Mouse (Mus musculus): ENCODE data around the gene Gm4792. TPM values are rescaled to one million over a fixed set of nuclear protein-coding genes. Genes with fewer than 3 reads are reported as not detected.

Gene Gm4792
- polyA plus RNA-seq, 1 experiment = not detected

DNA sequence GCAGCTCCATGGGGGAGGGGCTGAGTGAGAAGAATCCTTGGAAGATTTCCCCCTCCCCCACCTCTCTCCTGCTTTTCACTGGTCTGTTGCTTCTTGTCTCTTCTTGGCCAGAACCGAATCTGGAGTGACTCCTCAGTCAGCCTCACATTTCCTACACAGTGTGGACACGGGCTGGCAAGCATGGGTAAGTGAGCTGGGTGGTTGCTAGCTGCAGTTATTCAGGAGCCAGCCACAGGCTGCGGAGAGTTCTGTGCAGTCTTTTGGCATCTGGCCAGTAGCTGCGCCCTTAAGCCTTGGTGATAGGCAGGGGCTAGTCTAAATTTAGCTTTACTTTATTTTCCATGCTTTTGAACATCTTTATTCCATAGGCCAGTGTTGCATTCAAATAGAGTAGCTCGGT is 31.5 kb upstream of the Gm4792 start:
- TF ChIP-seq CTCF (IDR thresholded peaks at IDR 0.05; ENCODE audit: extremely low read depth, insufficient read depth, insufficient read length, insufficient replicate concordance) (no peak), POLR2A (IDR thresholded peaks at IDR 0.05; ENCODE audit: low read depth, low read length) (no peak)
- H3K27ac ChIP-seq (ENCODE audit: insufficient read depth, low read length) = no peak overlapping the region
- no peaks in the 10 kb centered on the region; the same call in 1 of the 2 replicates for H3K27me3 ChIP-seq (ENCODE audit: control insufficient read depth, insufficient read depth, low read length)
- no peaks in the 10 kb centered on the region for H3K36me3 ChIP-seq (ENCODE audit: control insufficient read depth, insufficient read depth, low read length)
- no peak for DNase-seq (ENCODE audit: low read depth in 1 of 2, low spot score in 2 of 2)
- no peak overlapping the region for H3K4me3 ChIP-seq (ENCODE audit: extremely low read depth, insufficient read depth, insufficient read length)
- WGBS = 40% methylated on average over 5 of the region's 5 CpGs
- H3K4me1 ChIP-seq (ENCODE audit: control insufficient read depth, insufficient read depth, insufficient read length) = no peaks in the 10 kb centered on the region; the same call in 1 of the 2 replicates

GRCm38 (mm10) chr10:94318574-94318973 is 20.1 kb upstream of the Gm4792 start:
- H3K27ac ChIP-seq (ENCODE audit: insufficient read depth, low read length) = no peak overlapping the region
- TF ChIP-seq POLR2A (IDR thresholded peaks at IDR 0.05; ENCODE audit: low read depth, low read length) = no peak
- TF ChIP-seq CTCF (IDR thresholded peaks at IDR 0.05; ENCODE audit: extremely low read depth, insufficient read depth, insufficient read length, insufficient replicate concordance) = no peak
- H3K36me3 ChIP-seq (ENCODE audit: control insufficient read depth, insufficient read depth, low read length) = no peaks in the 10 kb centered on the region
- DNase-seq (ENCODE audit: low read depth in 1 of 2, low spot score in 2 of 2) = no peak
- 85% methylated on average over 4 of the region's 4 CpGs for WGBS
- no peaks in the 10 kb centered on the region for H3K27me3 ChIP-seq (ENCODE audit: control insufficient read depth, insufficient read depth, low read length)
- no peak overlapping the region for H3K4me3 ChIP-seq (ENCODE audit: extremely low read depth, insufficient read depth, insufficient read length)
- no peaks in the 10 kb centered on the region for H3K4me1 ChIP-seq (ENCODE audit: control insufficient read depth, insufficient read depth, insufficient read length)

- H3K4me1 ChIP-seq (ENCODE audit: control insufficient read depth, insufficient read depth, insufficient read length) = no peaks in the 10 kb centered on the region
- no peak overlapping the region for H3K27ac ChIP-seq (ENCODE audit: insufficient read depth, low read length)
- TF ChIP-seq POLR2A (IDR thresholded peaks at IDR 0.05; ENCODE audit: low read depth, low read length) (no peak), CTCF (IDR thresholded peaks at IDR 0.05; ENCODE audit: extremely low read depth, insufficient read depth, insufficient read length, insufficient replicate concordance) (no peak)
- no peaks in the 10 kb centered on the region for H3K36me3 ChIP-seq (ENCODE audit: control insufficient read depth, insufficient read depth, low read length)
- no peak overlapping the region for H3K4me3 ChIP-seq (ENCODE audit: extremely low read depth, insufficient read depth, insufficient read length)
- peaks cover 12% of the 10 kb centered on the region for H3K27me3 ChIP-seq (ENCODE audit: control insufficient read depth, insufficient read depth, low read length)
- no peak for DNase-seq (ENCODE audit: low read depth in 1 of 2, low spot score in 2 of 2)
- 89% methylated on average over 4 of the region's 4 CpGs for WGBS
Observed at GRCm38 (mm10) chr10:94313146-94313545, 14.6 kb upstream of the Gm4792 start.

DNA sequence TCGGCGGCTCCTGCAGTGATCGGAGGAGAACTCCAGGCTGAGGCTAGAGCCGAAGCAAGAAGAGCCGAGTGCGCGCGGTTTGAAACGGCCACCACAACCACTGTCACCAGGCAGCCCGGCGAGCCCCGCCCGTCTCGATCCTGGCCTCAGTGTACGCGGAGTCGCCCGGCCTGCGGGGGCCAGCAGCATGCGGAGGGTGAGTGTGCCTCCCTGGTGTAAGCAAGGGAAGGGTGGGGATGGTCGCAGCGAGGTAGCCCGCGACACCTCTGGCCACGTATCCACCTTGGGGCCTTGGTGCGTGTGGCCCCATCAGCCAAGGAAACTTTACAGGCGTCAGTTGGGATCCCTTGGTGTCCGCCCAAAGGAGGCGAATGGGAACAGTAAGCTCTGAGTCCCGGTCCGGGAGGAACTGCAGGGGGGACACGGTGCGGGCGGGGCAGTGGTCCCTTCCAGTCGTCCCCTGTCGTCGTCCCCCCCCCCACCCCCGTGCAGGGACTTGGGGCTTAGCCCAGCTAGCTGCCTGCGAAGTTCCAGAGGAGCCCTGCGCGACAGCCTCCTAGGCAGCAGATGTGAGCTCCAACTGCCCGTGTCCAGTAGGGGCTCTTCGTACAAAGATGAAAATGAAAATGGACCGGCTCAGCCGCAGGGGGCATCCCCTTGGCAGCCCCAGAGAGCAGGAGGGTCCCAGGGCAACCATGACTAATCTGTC is 13.7 kb upstream of the Gm4792 start:
- WGBS = 3% methylated on average over 45 of the region's 45 CpGs
- Histone ChIP-seq H3K4me1 (ENCODE audit: control insufficient read depth, insufficient read depth, insufficient read length) (no peaks in the 10 kb centered on the region), H3K36me3 (ENCODE audit: control insufficient read depth, insufficient read depth, low read length) (no peaks in the 10 kb centered on the region), H3K27me3 (ENCODE audit: control insufficient read depth, insufficient read depth, low read length) (peaks cover 12% of the 10 kb centered on the region), H3K4me3 (ENCODE audit: extremely low read depth, insufficient read depth, insufficient read length) (peak overlapping the region; percentile 38; the same call in 1 of the 2 replicates), H3K27ac (ENCODE audit: insufficient read depth, low read length) (no peak overlapping the region)
- DNase-seq (ENCODE audit: low read depth in 1 of 2, low spot score in 2 of 2) = no peak
- TF ChIP-seq POLR2A (IDR thresholded peaks at IDR 0.05; ENCODE audit: low read depth, low read length) = no peak
- TF ChIP-seq CTCF (IDR thresholded peaks at IDR 0.05; ENCODE audit: extremely low read depth, insufficient read depth, insufficient read length, insufficient replicate concordance) = no peak

- no peaks in the 10 kb centered on the region for H3K36me3 ChIP-seq (ENCODE audit: control insufficient read depth, insufficient read depth, low read length)
- H3K4me1 ChIP-seq (ENCODE audit: control insufficient read depth, insufficient read depth, insufficient read length) = no peaks in the 10 kb centered on the region
- H3K27me3 ChIP-seq (ENCODE audit: control insufficient read depth, insufficient read depth, low read length) = peaks cover 12% of the 10 kb centered on the region
- 7% methylated on average over 19 of the region's 19 CpGs for WGBS
- DNase-seq (ENCODE audit: low read depth in 1 of 2, low spot score in 2 of 2) = no peak
- no peak for TF ChIP-seq POLR2A (IDR thresholded peaks at IDR 0.05; ENCODE audit: low read depth, low read length)
- no peak for TF ChIP-seq CTCF (IDR thresholded peaks at IDR 0.05; ENCODE audit: extremely low read depth, insufficient read depth, insufficient read length, insufficient replicate concordance)
- H3K4me3 ChIP-seq (ENCODE audit: extremely low read depth, insufficient read depth, insufficient read length) = peak within 1 kb of the TSS; percentile 38; the same call in 1 of the 2 replicates
- no peak within 1 kb of the TSS for H3K27ac ChIP-seq (ENCODE audit: insufficient read depth, low read length)
Observed at GRCm38 (mm10) chr10:94311511-94312006, 13.1 kb upstream of the Gm4792 start, which contains the start of gene Tmcc3. Gene Tmcc3 (plus strand): TSS chr10:94311949.

- no peak for DNase-seq (ENCODE audit: low read depth in 1 of 2, low spot score in 2 of 2)
- no peaks in the 10 kb centered on the region for H3K4me1 ChIP-seq (ENCODE audit: control insufficient read depth, insufficient read depth, insufficient read length)
- H3K27ac ChIP-seq (ENCODE audit: insufficient read depth, low read length) = no peak overlapping the region
- no peak overlapping the region for H3K4me3 ChIP-seq (ENCODE audit: extremely low read depth, insufficient read depth, insufficient read length)
- peaks cover 12% of the 10 kb centered on the region for H3K27me3 ChIP-seq (ENCODE audit: control insufficient read depth, insufficient read depth, low read length)
- WGBS = 63% methylated on average over 7 of the region's 9 CpGs
- TF ChIP-seq CTCF (IDR thresholded peaks at IDR 0.05; ENCODE audit: extremely low read depth, insufficient read depth, insufficient read length, insufficient replicate concordance) (no peak), POLR2A (IDR thresholded peaks at IDR 0.05; ENCODE audit: low read depth, low read length) (no peak)
- H3K36me3 ChIP-seq (ENCODE audit: control insufficient read depth, insufficient read depth, low read length) = no peaks in the 10 kb centered on the region
Observed at GRCm38 (mm10) chr10:94310499-94311267, 12.2 kb upstream of the Gm4792 start.
